Mouse (Mus musculus) lung, postnatal 0 days (tissue): ENCODE results near the gene Dvl1.

Source experiments
- CTCF ChIP-seq: IDR thresholded peaks from 2 replicates; pipeline ENCODE4 v1.5.1; 2016; ENCODE audit warnings: antibody characterized with exemption, mild to moderate bottlenecking
- EP300 ChIP-seq: IDR thresholded peaks from 2 replicates; pipeline ENCODE4 v1.6.1; 2016; ENCODE audit warnings: antibody characterized with exemption, mild to moderate bottlenecking, control low read depth

GRCm38 (mm10) chr4:155868614-155869298, 21.6 kb downstream of the Dvl1 start:
- TF ChIP-seq CTCF (no peak), EP300 (no peak)
